Mouse (Mus musculus): Measurements from ENCODE around the gene Limk1. TPM values are rescaled to one million over a fixed set of nuclear protein-coding genes. Genes with fewer than 3 reads are reported as not detected.
"Not testable (repeated sequence)": the region's sequence is repeated elsewhere in the genome, so short reads cannot be mapped to it uniquely, and the experiment has no call there.

Limk1 gene
- polyA plus RNA-seq, 1 experiment, result 32.2 TPM

DNA sequence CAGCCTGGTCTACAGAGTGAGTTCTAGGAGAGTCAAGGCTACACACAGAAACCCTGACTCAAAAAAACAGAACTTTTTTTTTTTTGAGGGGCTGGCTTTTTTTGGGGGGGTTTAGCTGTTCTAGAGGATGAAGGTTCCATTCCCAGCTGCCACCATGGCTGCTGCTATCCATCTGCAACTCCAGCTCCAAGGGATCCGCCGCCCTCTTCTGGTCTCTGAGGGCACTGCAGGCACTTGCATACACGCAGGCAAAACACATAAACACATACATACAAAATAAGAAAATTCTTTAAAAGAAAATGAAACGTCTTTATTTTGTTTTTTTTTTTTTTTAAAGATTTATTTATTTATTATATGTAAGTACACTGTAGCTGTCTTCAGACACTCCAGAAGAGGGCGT, 37.5 kb downstream of the Limk1 start:
- Histone ChIP-seq H3K27me3 (ENCODE audit: control insufficient read depth, insufficient read depth, insufficient read length) (no peaks in the 10 kb centered on the region), H3K4me3 (ENCODE audit: insufficient read depth, poor library complexity, severe bottlenecking) (no peak overlapping the region), H3K36me3 (ENCODE audit: control insufficient read depth, insufficient read depth) (no peaks in the 10 kb centered on the region), H3K79me2 (ENCODE audit: control insufficient read depth, insufficient read depth) (no peaks in the 10 kb centered on the region), H3K79me3 (ENCODE audit: low read depth) (no peaks in the 10 kb centered on the region), H3ac (ENCODE audit: control insufficient read depth, insufficient read length, low read depth) (no peak overlapping the region)
- TF ChIP-seq MYOD1 (IDR thresholded peaks at IDR 0.05; ENCODE audit: control insufficient read depth, insufficient read length, low read depth) (no peak), CTCF (IDR thresholded peaks at IDR 0.05; ENCODE audit: control insufficient read depth, insufficient read depth, insufficient read length) (peak; percentile 64), FOSL1 (IDR thresholded peaks at IDR 0.05; ENCODE audit: insufficient read depth, low read length, poor library complexity, severe bottlenecking) (no peak), MYOG (IDR thresholded peaks at IDR 0.05; ENCODE audit: control insufficient read depth, extremely low read depth, insufficient read length) (no peak), USF1 (IDR thresholded peaks at IDR 0.05; ENCODE audit: low read depth) (no peak), CEBPB (IDR thresholded peaks at IDR 0.05; ENCODE audit: low read depth) (no peak), MAX (IDR thresholded peaks at IDR 0.05) (no peak)

DNA sequence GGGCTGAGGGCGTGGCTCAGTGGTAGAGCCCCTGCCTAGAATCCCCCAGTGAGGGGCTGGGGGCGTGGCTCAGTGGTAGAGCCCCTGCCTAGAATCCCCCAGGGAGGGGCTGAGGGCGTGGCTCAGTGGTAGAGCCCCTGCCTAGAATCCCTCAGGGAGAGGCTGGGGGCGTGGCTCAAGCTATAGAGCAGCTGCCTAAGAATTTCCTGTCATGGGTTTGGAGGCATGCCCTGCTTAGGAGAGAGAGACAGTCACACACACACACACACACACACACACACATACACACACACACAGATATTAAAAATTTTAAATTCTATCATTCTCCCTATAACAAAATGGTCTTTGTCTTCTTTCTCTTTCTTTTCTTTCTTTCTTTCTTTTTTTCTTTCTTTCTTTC, 39.4 kb downstream of the Limk1 start:
- not testable (repeated sequence) for H3ac ChIP-seq (ENCODE audit: control insufficient read depth, insufficient read length, low read depth); H3K79me2 ChIP-seq (ENCODE audit: control insufficient read depth, insufficient read depth); H3K79me3 ChIP-seq (ENCODE audit: low read depth); H3K27me3 ChIP-seq (ENCODE audit: control insufficient read depth, insufficient read depth, insufficient read length); H3K36me3 ChIP-seq (ENCODE audit: control insufficient read depth, insufficient read depth); H3K4me3 ChIP-seq (ENCODE audit: insufficient read depth, poor library complexity, severe bottlenecking)

DNA sequence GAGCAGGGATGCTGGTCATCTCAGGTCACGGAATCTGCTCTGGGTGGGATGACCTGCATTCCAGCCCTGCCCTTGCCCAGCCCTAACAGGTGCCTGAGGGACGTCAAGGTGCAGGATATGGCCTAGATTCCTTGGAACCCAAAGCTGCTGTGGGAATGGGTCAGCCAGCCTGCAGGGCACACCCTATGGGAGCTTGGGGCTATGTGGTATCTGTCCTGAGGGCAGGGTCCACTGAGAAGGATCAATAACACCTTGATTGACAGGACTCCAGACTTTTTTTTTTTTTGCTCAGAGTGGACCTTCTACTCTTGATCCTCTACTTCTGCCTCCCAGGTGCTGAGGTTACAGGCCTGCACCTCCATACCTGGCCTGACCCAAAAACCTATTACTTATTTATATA, 41.0 kb downstream of the Limk1 start:
- Histone ChIP-seq H3K4me3 (ENCODE audit: insufficient read depth, poor library complexity, severe bottlenecking) (no peak overlapping the region), H3ac (ENCODE audit: control insufficient read depth, insufficient read length, low read depth) (no peak overlapping the region), H3K79me2 (ENCODE audit: control insufficient read depth, insufficient read depth) (no peaks in the 10 kb centered on the region), H3K27me3 (ENCODE audit: control insufficient read depth, insufficient read depth, insufficient read length) (no peaks in the 10 kb centered on the region), H3K36me3 (ENCODE audit: control insufficient read depth, insufficient read depth) (no peaks in the 10 kb centered on the region), H3K79me3 (ENCODE audit: low read depth) (no peaks in the 10 kb centered on the region)
- no peak for TF ChIP-seq USF1 (IDR thresholded peaks at IDR 0.05; ENCODE audit: low read depth)

DNA sequence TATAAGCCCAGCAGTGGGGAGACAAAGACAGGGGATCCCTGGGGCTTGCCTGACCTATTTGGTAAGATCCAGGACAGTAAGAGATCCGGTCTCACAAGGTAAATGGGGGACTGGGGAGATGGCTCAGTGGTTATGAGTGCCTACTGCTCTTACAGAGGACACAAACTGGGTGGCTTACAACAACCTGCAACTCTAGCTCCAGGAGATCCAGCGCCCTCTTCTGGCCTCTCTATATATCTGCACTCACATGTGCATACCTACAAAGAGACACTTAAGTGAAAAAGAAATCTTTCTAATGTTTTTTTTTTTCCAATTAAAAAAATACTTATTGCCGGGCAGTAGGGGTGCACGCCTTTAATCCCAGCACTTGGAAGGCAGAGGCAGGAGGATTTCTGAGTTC, 41.9 kb downstream of the Limk1 start:
- TF ChIP-seq MYOD1 (IDR thresholded peaks at IDR 0.05; ENCODE audit: control insufficient read depth, insufficient read length, low read depth) (no peak), CEBPB (IDR thresholded peaks at IDR 0.05; ENCODE audit: low read depth) (no peak), FOSL1 (IDR thresholded peaks at IDR 0.05; ENCODE audit: insufficient read depth, low read length, poor library complexity, severe bottlenecking) (no peak), MAX (IDR thresholded peaks at IDR 0.05) (no peak), USF1 (IDR thresholded peaks at IDR 0.05; ENCODE audit: low read depth) (no peak), MYOG (IDR thresholded peaks at IDR 0.05; ENCODE audit: control insufficient read depth, extremely low read depth, insufficient read length) (no peak), CTCF (IDR thresholded peaks at IDR 0.05; ENCODE audit: control insufficient read depth, insufficient read depth, insufficient read length) (no peak)
- no peaks in the 10 kb centered on the region for H3K27me3 ChIP-seq (ENCODE audit: control insufficient read depth, insufficient read depth, insufficient read length)
- no peak overlapping the region for H3K4me3 ChIP-seq (ENCODE audit: insufficient read depth, poor library complexity, severe bottlenecking)
- no peak overlapping the region for H3ac ChIP-seq (ENCODE audit: control insufficient read depth, insufficient read length, low read depth)
- H3K79me2 ChIP-seq (ENCODE audit: control insufficient read depth, insufficient read depth), result no peaks in the 10 kb centered on the region
- no peaks in the 10 kb centered on the region for H3K36me3 ChIP-seq (ENCODE audit: control insufficient read depth, insufficient read depth)
- H3K79me3 ChIP-seq (ENCODE audit: low read depth), result no peaks in the 10 kb centered on the region

DNA sequence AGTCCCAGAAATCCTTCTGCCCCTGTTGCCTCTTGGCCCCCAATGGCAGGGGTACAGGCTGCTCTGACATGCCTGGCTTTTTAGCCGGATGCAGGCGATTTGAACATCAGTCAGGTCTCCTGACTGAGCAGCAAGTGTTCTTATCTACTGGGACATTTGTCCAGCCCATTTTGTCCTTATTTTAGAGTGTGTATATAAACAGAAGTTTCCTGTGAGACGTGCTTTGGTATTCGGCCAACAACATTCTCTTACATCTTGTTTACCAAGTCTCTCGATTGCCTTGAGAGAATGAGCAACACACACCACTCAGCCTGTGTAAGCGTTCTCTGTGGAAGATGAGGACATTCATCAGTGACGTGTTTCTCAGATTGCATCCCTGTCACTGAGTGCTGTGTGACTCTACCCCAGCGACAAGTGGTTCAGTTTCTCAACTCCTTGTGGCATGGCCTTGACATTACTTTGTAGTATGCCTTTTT, 43.7 kb downstream of the Limk1 start:
- Histone ChIP-seq H3K27me3 (ENCODE audit: control insufficient read depth, insufficient read depth, insufficient read length) (no peaks in the 10 kb centered on the region), H3K4me3 (ENCODE audit: insufficient read depth, poor library complexity, severe bottlenecking) (no peak overlapping the region), H3K79me3 (ENCODE audit: low read depth) (no peaks in the 10 kb centered on the region), H3K36me3 (ENCODE audit: control insufficient read depth, insufficient read depth) (no peaks in the 10 kb centered on the region), H3K79me2 (ENCODE audit: control insufficient read depth, insufficient read depth) (no peaks in the 10 kb centered on the region), H3ac (ENCODE audit: control insufficient read depth, insufficient read length, low read depth) (no peak overlapping the region)
- TF ChIP-seq CEBPB (IDR thresholded peaks at IDR 0.05; ENCODE audit: low read depth), result no peak
- no peak for TF ChIP-seq MYOG (IDR thresholded peaks at IDR 0.05; ENCODE audit: control insufficient read depth, extremely low read depth, insufficient read length)
- TF ChIP-seq MYOD1 (IDR thresholded peaks at IDR 0.05; ENCODE audit: control insufficient read depth, insufficient read length, low read depth), result no peak
- TF ChIP-seq MAX (IDR thresholded peaks at IDR 0.05), result no peak
- no peak for TF ChIP-seq FOSL1 (IDR thresholded peaks at IDR 0.05; ENCODE audit: insufficient read depth, low read length, poor library complexity, severe bottlenecking)
- no peak for TF ChIP-seq USF1 (IDR thresholded peaks at IDR 0.05; ENCODE audit: low read depth)
- TF ChIP-seq CTCF (IDR thresholded peaks at IDR 0.05; ENCODE audit: control insufficient read depth, insufficient read depth, insufficient read length), result no peak

DNA sequence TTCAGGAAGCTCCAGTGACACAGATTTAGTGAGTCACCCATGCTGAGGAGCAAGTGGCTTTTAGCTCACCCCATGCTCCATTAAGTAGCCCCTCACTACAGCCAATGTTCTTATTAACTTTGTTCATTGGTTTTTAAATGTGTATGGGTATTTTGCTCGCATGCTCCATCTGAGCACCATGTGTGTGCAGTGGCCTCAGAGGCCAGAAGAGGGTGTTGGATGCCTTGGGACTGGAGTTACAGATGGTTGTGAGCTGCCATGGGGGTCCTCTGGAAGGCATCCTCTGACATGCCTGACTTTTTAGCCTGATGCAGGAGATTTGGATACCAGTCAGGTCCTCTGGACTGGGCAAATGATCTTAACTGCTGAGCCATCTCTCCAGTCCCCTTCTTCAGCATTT, 44.3 kb downstream of the Limk1 start:
- Histone ChIP-seq H3K27me3 (ENCODE audit: control insufficient read depth, insufficient read depth, insufficient read length) (no peaks in the 10 kb centered on the region), H3K4me3 (ENCODE audit: insufficient read depth, poor library complexity, severe bottlenecking) (no peak overlapping the region), H3ac (ENCODE audit: control insufficient read depth, insufficient read length, low read depth) (no peak overlapping the region), H3K79me3 (ENCODE audit: low read depth) (peaks cover under 1% of the 10 kb centered on the region), H3K36me3 (ENCODE audit: control insufficient read depth, insufficient read depth) (no peaks in the 10 kb centered on the region), H3K79me2 (ENCODE audit: control insufficient read depth, insufficient read depth) (peaks cover 1% of the 10 kb centered on the region)
- TF ChIP-seq MYOD1 (IDR thresholded peaks at IDR 0.05; ENCODE audit: control insufficient read depth, insufficient read length, low read depth), result no peak
- TF ChIP-seq CTCF (IDR thresholded peaks at IDR 0.05; ENCODE audit: control insufficient read depth, insufficient read depth, insufficient read length), result no peak
- TF ChIP-seq USF1 (IDR thresholded peaks at IDR 0.05; ENCODE audit: low read depth), result no peak
- no peak for TF ChIP-seq CEBPB (IDR thresholded peaks at IDR 0.05; ENCODE audit: low read depth)
- TF ChIP-seq MAX (IDR thresholded peaks at IDR 0.05), result no peak
- TF ChIP-seq FOSL1 (IDR thresholded peaks at IDR 0.05; ENCODE audit: insufficient read depth, low read length, poor library complexity, severe bottlenecking), result no peak
- TF ChIP-seq MYOG (IDR thresholded peaks at IDR 0.05; ENCODE audit: control insufficient read depth, extremely low read depth, insufficient read length), result no peak

Data from C2C12 (cell line).